Mouse (Mus musculus) inflammation-experienced regulatory T-cells, adult 6 months (primary cell): Measurements from ENCODE around the gene Fbn1. TPM values are rescaled to one million over a fixed set of nuclear protein-coding genes. Genes with fewer than 3 reads are reported as not detected.

Source experiments
- ATAC-seq: one replicate; pipeline ENCODE4 v1.8.0; 2017
- polyA plus RNA-seq, 3 experiments: library from polyadenylated mRNA; unstranded; fragments of 100-300 nt; shearing (Covaris generic); gene quantifications; one replicate each; pipeline ENCODE4 v1.2.1; 2017

Fbn1 gene
- polyA plus RNA-seq: not detected

DNA sequence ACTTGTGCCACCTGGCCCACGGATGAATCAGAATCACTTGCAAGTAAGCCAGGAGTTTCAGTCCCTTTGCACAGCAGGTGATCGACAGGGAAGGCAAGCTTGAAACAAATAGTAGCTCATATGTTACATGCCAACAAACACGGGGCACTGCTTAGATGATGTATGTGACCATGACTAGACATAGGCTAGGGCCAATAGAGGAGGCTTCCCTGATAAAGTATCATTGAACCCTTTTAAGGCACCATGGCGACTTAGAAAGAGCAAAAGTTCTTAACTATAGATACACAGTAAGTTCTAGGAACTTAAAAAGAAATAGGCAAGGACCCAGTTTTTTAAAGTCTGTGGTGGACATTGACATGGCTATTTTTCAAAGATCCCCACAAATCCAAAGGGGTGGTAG, at the start of gene Fbn1:
Gene Fbn1 (minus strand): TSS at position 101 of the 400 bp plus-strand sequence.
- no peak for ATAC-seq

DNA sequence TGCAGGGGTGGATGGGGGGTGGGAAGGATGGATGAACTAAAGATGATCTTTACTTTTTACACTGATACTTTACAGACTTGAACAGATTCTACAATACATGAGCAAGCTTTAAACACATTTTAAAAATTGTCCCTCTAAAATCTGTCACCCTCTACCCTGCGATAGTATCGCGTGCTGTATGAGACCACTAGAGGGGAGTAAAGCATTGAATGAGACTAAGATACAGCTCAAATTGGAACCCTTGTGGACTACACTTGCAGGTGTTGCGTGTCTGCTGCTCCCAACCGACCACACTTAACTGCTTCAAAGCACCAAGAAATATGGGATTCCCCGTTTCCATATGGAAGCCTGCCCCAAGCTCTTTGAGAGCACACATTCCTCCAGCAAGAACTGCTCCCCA, 48.0 kb upstream of the Fbn1 start:
- ATAC-seq: no peak

DNA sequence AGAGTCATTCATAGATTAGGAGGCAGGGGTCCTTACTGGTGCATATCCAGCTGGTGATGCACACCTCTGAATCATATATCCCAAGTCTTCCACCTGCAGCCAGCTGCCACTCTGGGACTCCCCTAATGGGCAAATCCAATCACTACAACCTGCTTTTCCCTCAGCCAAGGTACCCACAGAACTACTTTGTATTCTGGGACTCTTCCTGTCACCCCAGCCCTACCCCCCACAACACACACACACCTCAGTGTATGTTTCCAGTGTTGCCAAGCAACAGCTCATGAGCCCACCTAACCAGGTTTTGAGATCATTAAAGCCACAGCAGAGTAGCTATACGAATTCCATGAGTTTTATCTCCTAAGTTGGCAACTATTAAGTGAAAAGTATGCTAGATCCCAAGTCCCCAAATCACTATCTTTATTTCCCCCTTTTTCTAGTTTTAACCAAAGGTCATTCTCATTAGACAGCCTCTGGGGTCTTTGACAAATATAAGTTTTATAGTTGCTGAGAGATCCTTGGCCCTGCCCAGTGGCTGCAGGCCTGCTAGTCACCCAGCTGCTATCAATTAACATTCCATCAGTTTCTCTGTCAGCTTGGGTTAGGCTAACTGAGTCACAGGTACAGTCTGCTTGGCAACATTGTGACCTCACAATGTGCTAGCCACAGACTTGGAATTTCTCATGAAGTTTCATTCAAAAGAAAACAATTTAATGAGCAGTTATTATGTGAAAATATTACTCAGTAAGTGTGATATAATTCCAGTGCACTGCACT, 41.2 kb upstream of the Fbn1 start:
- ATAC-seq: no peak

DNA sequence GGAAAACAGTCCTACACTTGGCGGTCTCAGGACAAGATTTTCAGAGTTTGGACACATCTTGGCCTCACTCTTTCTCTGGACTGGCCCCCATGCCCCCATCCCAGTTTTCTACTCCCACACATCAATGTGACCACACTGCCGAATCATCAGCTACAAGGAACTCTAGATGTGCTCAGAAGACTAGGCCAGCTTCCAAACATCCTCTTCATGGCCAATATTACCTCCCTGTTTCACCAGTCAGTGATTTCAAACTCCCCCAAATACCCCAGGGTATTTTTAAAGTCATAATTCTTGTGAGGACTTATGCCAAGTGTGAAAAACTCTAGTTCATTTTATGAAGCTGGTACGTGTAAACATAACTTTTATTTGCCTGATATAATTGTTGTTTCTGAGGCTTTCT, 37.2 kb upstream of the Fbn1 start:
- no peak for ATAC-seq

- ATAC-seq: no peak
Observed at GRCm38 (mm10) chr2:125543646-125544045, 35.9 kb upstream of the Fbn1 start.

- no peak for ATAC-seq
Observed at GRCm38 (mm10) chr2:125541451-125541850, 33.7 kb upstream of the Fbn1 start.

- ATAC-seq: no peak
Observed at GRCm38 (mm10) chr2:125540579-125540978, 32.8 kb upstream of the Fbn1 start.

- no peak for ATAC-seq
Observed at GRCm38 (mm10) chr2:125539640-125540039, 31.8 kb upstream of the Fbn1 start.

- ATAC-seq: no peak
Observed at GRCm38 (mm10) chr2:125530665-125531064, 22.9 kb upstream of the Fbn1 start.

DNA sequence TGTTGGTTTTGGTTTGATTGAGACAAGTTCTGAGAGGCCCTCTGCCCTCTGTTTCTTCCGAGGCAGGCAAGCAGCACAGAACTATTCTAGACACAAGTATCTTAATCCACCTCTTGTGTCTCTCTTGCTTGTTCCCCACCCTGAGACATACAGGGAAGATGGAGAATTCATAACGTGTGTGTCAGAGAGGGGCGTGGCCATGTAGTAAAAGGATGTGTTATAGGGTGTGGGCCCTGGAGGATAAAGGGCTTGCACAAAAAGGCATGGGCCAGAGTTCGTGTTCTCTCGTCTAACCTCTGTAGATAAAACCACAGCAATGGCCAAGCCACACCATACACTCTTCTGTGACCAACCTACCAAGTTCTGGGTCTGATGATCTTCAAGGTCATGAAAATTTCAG, 18.8 kb upstream of the Fbn1 start:
- no peak for ATAC-seq

GRCm38 (mm10) chr2:125525484-125525883, 17.7 kb upstream of the Fbn1 start:
- no peak for ATAC-seq

DNA sequence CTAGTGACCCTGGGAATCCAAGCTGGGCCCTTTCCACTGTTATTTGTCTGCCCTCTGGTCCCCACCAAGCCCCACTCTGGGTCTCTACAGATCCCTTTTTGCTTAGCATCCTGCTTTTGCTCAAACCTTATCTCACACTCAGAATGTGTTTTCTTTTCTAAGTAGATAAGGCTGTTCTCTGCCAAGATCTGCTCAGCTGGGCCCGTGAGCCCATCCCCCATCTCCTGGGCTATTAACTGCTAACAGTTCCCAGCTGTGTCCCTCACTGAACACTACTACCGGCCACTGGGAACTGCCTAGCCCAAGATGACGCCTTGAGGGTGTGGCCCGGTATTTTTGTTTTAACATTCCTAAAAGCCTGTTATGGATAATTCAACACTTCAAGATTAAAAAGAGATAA, 8.8 kb upstream of the Fbn1 start:
- no peak for ATAC-seq

DNA sequence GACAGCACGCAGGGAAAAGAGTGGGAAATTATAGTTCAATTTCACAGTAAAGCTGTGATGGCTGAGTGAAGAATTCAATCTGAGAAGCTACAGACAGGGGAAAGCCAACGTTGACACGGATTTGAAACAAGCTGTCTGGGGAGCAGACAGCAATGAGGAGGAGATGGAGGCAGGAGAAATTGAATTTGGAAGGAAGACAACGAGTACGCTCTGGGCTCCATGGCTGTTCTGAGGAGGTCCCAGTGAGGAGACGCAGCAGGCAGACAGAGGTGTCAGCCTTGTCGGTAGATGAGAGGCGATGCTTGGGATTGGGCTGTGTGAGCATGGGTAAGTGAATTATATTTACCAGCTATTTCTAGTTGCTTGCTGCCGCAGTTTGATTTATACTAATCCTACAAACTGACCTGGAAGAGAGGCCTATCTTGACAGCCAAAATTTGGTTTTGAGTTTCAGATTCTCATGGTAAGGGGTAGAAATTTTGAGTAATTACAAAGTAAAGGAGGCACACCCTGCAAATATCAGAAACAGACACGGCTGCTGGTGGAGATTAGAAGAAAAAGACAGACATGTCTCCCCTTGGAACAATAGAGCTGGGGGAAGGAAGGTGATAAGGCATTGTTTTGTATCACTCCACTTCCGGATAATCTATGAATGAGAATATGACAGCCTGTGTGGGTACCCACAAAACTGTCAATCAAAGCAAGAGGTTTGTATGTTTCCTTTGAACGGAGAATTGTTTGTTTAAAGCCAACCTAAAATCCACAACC, 7.7 kb upstream of the Fbn1 start:
- no peak for ATAC-seq

GRCm38 (mm10) chr2:125514391-125514790, 6.6 kb upstream of the Fbn1 start:
- no peak for ATAC-seq

- no peak for ATAC-seq
Observed at GRCm38 (mm10) chr2:125512544-125512943, 4.8 kb upstream of the Fbn1 start.

- ATAC-seq: no peak
Observed at GRCm38 (mm10) chr2:125511898-125512297, 4.1 kb upstream of the Fbn1 start.

- no peak for ATAC-seq
Observed at GRCm38 (mm10) chr2:125510752-125511151, 3.0 kb upstream of the Fbn1 start.

DNA sequence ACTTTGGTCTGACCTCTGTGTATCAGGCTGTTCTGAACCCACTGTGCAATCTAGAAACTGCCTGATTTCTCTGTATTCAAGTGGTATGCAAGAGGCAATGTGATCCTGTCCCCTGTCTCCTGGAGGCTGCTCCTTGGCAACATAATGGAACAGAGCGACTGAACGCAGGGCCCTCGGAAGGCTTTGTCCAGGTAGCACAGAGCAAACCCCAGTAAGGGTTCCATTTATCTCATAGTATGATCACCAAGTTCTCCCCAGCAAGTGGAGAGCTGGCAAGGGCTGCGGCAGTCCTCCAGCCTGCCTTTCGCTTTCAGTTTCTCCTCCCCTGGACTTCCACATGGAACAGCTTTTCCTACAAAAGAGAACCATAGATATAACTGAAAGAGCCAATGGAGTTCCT, 588 bp upstream of the Fbn1 start:
- no peak for ATAC-seq

DNA sequence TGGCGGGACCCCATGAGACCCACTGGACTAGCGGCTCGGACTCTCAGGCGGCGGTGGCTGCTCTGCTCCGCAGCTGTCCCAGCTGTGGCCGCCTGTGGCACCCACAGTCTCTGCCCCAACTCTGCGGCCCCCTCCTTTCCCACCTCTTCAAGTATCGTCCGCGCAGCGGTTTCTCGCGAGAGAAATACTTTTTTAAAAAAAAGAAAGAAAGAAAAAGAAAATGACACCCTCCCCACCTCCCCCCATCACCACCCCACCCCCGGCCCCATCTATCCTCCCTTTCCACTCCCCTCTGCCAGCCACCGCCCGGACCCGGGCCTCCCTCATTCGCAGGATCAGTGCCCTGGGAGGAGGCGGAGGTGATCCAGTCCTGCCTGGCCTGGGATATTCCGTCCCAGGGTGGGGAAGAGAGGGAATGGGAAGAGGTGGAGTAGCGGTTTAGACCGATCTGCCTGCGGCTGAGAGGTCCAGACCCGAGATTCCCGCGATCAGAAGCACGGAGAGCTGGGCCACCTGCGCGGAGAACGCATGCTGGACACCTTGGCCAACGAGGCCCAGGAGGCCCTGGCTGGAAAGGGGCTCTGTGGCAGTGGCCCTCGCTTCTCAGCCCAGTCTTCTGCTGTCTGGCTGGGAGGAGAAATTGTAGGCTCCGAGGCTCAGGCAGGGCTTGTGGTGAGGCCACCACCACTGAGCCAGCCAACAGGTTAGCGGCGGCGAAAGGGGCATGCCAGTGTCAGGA, 1.3 kb downstream of the Fbn1 start:
- ATAC-seq: no peak

DNA sequence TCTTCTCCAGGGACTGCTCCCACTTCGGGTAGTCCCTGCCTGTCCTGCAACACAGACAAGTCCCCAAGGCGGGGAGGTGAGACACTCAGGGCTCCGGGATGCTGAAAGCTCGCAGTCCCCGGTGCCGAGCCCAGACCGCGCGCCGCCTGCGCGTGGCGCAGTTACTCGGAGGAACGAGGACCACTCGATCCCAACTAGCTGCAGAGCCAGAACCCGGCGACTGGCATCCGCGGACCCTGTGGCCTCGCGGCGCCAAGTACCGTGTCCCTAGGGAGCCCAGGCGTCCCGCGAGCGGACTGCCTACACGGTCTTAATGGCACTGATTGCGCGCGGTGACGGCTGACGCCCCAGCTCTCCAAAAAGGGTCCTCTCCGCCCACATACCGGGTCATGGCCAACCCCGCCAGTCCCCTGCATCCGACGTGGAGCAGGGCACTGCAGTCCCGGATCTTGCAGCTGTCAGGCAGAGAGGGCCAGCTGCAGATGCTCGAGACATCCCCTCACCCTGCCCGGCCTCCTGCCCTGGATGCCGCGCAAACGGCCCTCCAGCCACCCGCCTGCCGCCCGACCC, 2.0 kb downstream of the Fbn1 start:
- no peak for ATAC-seq

- no peak for ATAC-seq
Observed at GRCm38 (mm10) chr2:125505006-125505745, 2.6 kb downstream of the Fbn1 start, which contains the start of gene Gm9913. TSS of gene Gm9913 (plus strand) at chr2:125505089.

- ATAC-seq: no peak
Observed at GRCm38 (mm10) chr2:125501526-125501925, 6.3 kb downstream of the Fbn1 start.
